Mouse (Mus musculus) spleen, postnatal 36 days (tissue): ENCODE measurements around the gene Fgfr2.
A peak's percentile ranks its signal among the peaks of the same experiment; 100 is the strongest.

Experiments used
- DNase-seq, 2 experiments: peaks; one replicate each; pipeline ENCODE4 v3.0.0; 2022; ENCODE audit warnings: low spot score in 2 of 2, mixed read lengths in 1 of 2

Gene Fgfr2

GRCm38 (mm10) chr7:130367222-130368035 is 2755.7 kb downstream of the Fgfr2 start:
- no peak for DNase-seq

- DNase-seq: no peak
Measured at GRCm38 (mm10) chr7:130365711-130366110, 2757.4 kb downstream of the Fgfr2 start.

- no peak for DNase-seq
Measured at GRCm38 (mm10) chr7:130340412-130341152, 2782.6 kb downstream of the Fgfr2 start.

GRCm38 (mm10) chr7:130337601-130338000 is 2785.5 kb downstream of the Fgfr2 start:
- DNase-seq: no peak

- no peak for DNase-seq
Measured at GRCm38 (mm10) chr7:130335440-130336051, 2787.6 kb downstream of the Fgfr2 start.

- DNase-seq: no peak
Measured at GRCm38 (mm10) chr7:130332515-130333220, 2790.5 kb downstream of the Fgfr2 start.

- DNase-seq: no peak
Measured at GRCm38 (mm10) chr7:130327603-130328365, 2795.4 kb downstream of the Fgfr2 start.

- no peak for DNase-seq
Measured at GRCm38 (mm10) chr7:130325983-130326433, 2797.1 kb downstream of the Fgfr2 start.

- no peak for DNase-seq
Measured at GRCm38 (mm10) chr7:130324716-130325401, 2798.3 kb downstream of the Fgfr2 start.

GRCm38 (mm10) chr7:130323766-130324165 is 2799.4 kb downstream of the Fgfr2 start:
- no peak for DNase-seq

- DNase-seq: peak; percentile 3 to 13
Measured at GRCm38 (mm10) chr7:130319799-130320556, 2803.2 kb downstream of the Fgfr2 start.

GRCm38 (mm10) chr7:130316294-130316693 is 2806.9 kb downstream of the Fgfr2 start:
- DNase-seq: no peak

- DNase-seq: no peak
Measured at GRCm38 (mm10) chr7:130315221-130315620, 2807.9 kb downstream of the Fgfr2 start.

- no peak for DNase-seq
Measured at GRCm38 (mm10) chr7:130314658-130315057, 2808.5 kb downstream of the Fgfr2 start.

- no peak for DNase-seq
Measured at GRCm38 (mm10) chr7:130311362-130311761, 2811.8 kb downstream of the Fgfr2 start.

- no peak for DNase-seq
Measured at GRCm38 (mm10) chr7:130309180-130309579, 2814.0 kb downstream of the Fgfr2 start.

GRCm38 (mm10) chr7:130307036-130307435 is 2816.1 kb downstream of the Fgfr2 start:
- no peak for DNase-seq

GRCm38 (mm10) chr7:130304642-130305041 is 2818.5 kb downstream of the Fgfr2 start:
- no peak for DNase-seq

GRCm38 (mm10) chr7:130303464-130303863 is 2819.7 kb downstream of the Fgfr2 start:
- no peak for DNase-seq

GRCm38 (mm10) chr7:130300606-130301005 is 2822.5 kb downstream of the Fgfr2 start:
- DNase-seq: no peak
